Mouse (Mus musculus): ENCODE measurements around the gene Sap30l. TPM values are rescaled to one million over a fixed set of nuclear protein-coding genes. Genes with fewer than 3 reads are reported as not detected.

Gene Sap30l
- polyA plus RNA-seq (2012; rRNA removed), result 16.5 and 24.1 TPM in 2 replicates

DNA sequence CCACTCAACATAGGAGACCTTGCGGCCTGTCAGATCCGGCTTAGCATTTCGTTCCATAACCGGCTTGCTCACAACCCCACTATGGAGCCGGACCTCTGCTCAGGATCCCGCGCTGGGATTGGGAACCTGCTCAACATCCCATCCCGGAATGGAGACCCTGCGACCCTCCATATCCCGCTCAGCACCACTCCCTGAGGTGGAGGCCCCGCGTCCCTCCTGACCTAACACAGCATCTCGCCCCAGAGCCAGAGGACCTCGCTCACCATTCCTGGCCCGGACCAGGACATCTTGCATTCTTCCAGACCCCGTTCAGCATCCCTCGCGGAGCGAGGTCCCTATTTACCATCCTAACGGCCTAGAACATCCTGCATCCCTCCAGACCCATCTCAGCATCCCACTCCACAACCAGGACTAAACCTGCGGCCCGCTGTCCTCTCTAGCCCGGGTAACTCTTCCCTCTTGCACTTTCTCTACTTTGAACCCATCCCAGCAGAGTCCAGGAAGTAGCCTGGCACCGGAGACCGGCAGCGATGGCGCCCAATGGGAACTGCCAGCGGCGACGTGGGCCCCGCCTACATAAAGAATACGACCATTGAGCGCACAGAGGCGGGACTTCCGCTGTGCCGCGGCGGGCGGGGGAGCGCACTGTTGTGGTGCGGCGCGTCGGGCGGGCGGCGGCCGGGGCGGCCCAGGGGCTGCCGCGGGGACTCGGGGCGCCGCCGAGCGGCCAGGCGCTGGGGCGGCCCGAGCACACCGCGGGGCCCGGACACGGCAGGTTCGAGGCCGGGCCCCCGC lies at the start of gene Sap30l:
TSS of gene Sap30l (plus strand) at position 667 of the 795 bp plus-strand sequence.
- Histone ChIP-seq H3K27me3 (ENCODE audit: control insufficient read depth, insufficient read depth, low read length) (peaks cover 2% of the 10 kb centered on the region; the same call in 1 of the 2 replicates), H3K4me1 (ENCODE audit: control insufficient read depth, insufficient read depth, insufficient read length) (peaks cover 15% of the 10 kb centered on the region; the same call in 1 of the 2 replicates), H3K4me3 (ENCODE audit: extremely low read depth, insufficient read depth, insufficient read length) (peak within 1 kb of the TSS; percentile 96), H3K36me3 (ENCODE audit: control insufficient read depth, insufficient read depth, low read length) (no peaks in the 10 kb centered on the region), H3K27ac (ENCODE audit: insufficient read depth, low read length) (peak within 1 kb of the TSS; percentile 65)
- DNase-seq (ENCODE audit: low read depth in 1 of 2, low spot score in 2 of 2), result peak; percentile 84 to 98
- TF ChIP-seq POLR2A (IDR thresholded peaks at IDR 0.05; ENCODE audit: low read depth, low read length), result peak; percentile 85
- no peak for TF ChIP-seq CTCF (IDR thresholded peaks at IDR 0.05; ENCODE audit: extremely low read depth, insufficient read depth, insufficient read length, insufficient replicate concordance)
- WGBS, result 1% methylated on average over 65 of the region's 66 CpGs

DNA sequence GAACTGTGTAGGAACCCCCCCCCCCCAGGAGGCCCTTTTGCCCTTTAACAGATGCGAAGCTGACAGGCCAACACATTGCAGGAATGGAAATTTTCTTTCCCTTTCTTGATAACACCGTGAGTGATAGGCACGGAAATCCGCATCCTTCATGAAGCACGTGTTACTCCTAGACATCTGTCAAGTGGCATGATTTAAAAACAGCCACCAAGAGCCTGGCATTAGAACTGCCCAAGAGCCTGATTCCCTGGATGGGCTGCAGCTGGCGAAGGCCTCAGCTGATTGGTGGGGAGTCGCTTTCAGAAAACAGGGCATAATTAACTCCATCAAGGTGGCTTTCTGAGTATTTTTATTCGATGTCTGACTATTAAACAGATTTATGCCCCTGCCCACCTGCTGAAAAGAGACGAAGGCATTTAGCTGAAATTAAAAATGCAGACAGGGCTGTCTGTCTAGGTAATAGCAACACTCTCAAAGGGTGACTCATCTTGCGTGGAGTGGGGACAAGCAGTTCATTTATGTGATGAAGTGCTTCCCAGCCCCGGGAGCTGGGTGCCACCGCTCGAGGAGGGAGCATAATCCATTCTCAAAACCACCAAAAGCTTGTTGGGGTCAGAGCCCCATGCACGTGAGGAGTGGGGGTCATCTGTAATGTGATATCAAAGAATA lies 47.8 kb upstream of the Sap30l start:
- Histone ChIP-seq H3K4me3 (ENCODE audit: extremely low read depth, insufficient read depth, insufficient read length) (no peak overlapping the region), H3K4me1 (ENCODE audit: control insufficient read depth, insufficient read depth, insufficient read length) (no peaks in the 10 kb centered on the region), H3K27ac (ENCODE audit: insufficient read depth, low read length) (no peak overlapping the region), H3K27me3 (ENCODE audit: control insufficient read depth, insufficient read depth, low read length) (no peaks in the 10 kb centered on the region), H3K36me3 (ENCODE audit: control insufficient read depth, insufficient read depth, low read length) (no peaks in the 10 kb centered on the region)
- TF ChIP-seq POLR2A (IDR thresholded peaks at IDR 0.05; ENCODE audit: low read depth, low read length) (no peak), CTCF (IDR thresholded peaks at IDR 0.05; ENCODE audit: extremely low read depth, insufficient read depth, insufficient read length, insufficient replicate concordance) (no peak)
- no peak for DNase-seq (ENCODE audit: low read depth in 1 of 2, low spot score in 2 of 2)
- WGBS, result 94% methylated on average over 14 of the region's 14 CpGs

DNA sequence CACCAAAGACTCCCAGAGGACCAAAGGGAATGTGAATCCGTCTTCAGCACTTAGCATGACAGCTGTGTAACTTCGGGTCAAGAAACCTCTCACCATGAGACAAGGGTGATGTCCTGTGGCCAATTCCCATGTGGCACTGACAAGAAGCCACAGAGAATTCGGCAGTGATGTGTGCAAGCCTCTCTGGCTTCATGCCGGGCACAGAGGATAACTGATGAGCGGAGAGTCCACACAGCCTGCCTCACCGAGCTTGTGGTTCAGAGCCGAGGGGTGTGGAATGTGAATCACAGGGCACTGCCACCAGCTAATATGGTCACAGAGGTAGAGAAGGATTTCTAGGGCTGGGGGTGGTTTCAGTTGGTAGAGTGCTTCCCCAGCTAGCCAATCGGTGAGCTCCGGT lies 42.8 kb upstream of the Sap30l start:
- Histone ChIP-seq H3K4me3 (ENCODE audit: extremely low read depth, insufficient read depth, insufficient read length) (no peak overlapping the region), H3K4me1 (ENCODE audit: control insufficient read depth, insufficient read depth, insufficient read length) (no peaks in the 10 kb centered on the region), H3K27me3 (ENCODE audit: control insufficient read depth, insufficient read depth, low read length) (no peaks in the 10 kb centered on the region), H3K27ac (ENCODE audit: insufficient read depth, low read length) (no peak overlapping the region), H3K36me3 (ENCODE audit: control insufficient read depth, insufficient read depth, low read length) (no peaks in the 10 kb centered on the region)
- no peak for DNase-seq (ENCODE audit: low read depth in 1 of 2, low spot score in 2 of 2)
- TF ChIP-seq POLR2A (IDR thresholded peaks at IDR 0.05; ENCODE audit: low read depth, low read length), result no peak
- no peak for TF ChIP-seq CTCF (IDR thresholded peaks at IDR 0.05; ENCODE audit: extremely low read depth, insufficient read depth, insufficient read length, insufficient replicate concordance)
- WGBS, result 57% methylated on average over 9 of the region's 9 CpGs

DNA sequence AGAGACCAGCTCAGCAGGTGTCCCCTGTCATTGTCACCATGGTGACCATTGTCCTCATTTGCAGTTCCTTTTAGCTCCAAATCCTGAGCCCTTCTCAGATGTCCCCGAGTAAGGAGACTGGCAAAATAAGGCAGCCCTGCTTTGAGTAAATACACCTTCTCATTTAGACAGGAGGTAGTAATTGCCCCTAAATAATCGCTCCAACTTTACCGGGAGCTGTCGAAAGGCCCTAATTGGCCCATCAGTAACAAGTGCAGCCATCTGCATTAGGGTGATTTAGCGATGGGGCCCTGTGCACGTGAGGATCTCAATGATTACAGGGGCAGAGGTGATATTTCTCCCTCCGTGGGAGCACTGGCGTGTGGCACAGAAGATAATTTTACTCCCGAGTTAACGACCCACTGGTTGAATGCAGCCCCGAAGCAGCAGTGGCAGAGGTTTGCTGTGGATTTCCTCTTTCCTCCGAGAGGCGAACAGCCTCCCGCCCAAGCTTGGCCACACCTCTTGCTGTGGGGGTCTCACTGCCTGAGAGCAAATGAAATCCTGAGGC lies 40.9 kb upstream of the Sap30l start:
- Histone ChIP-seq H3K27me3 (ENCODE audit: control insufficient read depth, insufficient read depth, low read length) (no peaks in the 10 kb centered on the region), H3K36me3 (ENCODE audit: control insufficient read depth, insufficient read depth, low read length) (peaks cover 5% of the 10 kb centered on the region), H3K4me3 (ENCODE audit: extremely low read depth, insufficient read depth, insufficient read length) (no peak overlapping the region), H3K27ac (ENCODE audit: insufficient read depth, low read length) (no peak overlapping the region), H3K4me1 (ENCODE audit: control insufficient read depth, insufficient read depth, insufficient read length) (no peaks in the 10 kb centered on the region)
- DNase-seq (ENCODE audit: low read depth in 1 of 2, low spot score in 2 of 2), result no peak
- WGBS, result 32% methylated on average over 14 of the region's 14 CpGs
- no peak for TF ChIP-seq POLR2A (IDR thresholded peaks at IDR 0.05; ENCODE audit: low read depth, low read length)
- TF ChIP-seq CTCF (IDR thresholded peaks at IDR 0.05; ENCODE audit: extremely low read depth, insufficient read depth, insufficient read length, insufficient replicate concordance), result no peak

DNA sequence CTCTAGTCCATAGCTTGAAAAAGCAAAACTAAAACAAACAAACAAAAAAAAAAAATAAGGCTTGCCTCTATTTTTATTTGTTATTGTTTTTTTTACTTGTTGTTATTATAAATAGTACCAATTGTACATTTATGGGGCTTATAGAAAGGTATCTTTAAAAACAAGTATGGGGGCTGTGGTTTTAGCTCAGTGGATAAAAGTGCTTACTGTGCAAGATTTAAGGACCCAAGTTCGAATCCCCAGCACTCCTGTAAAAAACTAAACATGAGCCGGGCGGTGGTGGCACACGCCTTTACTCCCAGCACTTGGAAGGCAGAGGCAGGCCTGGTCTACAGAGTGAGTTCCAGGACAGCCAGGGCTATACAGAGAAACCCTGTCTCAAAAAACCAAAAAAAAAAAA lies 40.1 kb upstream of the Sap30l start:
- Histone ChIP-seq H3K36me3 (ENCODE audit: control insufficient read depth, insufficient read depth, low read length) (peaks cover 5% of the 10 kb centered on the region), H3K4me3 (ENCODE audit: extremely low read depth, insufficient read depth, insufficient read length) (no peak overlapping the region), H3K27ac (ENCODE audit: insufficient read depth, low read length) (no peak overlapping the region), H3K4me1 (ENCODE audit: control insufficient read depth, insufficient read depth, insufficient read length) (no peaks in the 10 kb centered on the region), H3K27me3 (ENCODE audit: control insufficient read depth, insufficient read depth, low read length) (no peaks in the 10 kb centered on the region)
- no peak for DNase-seq (ENCODE audit: low read depth in 1 of 2, low spot score in 2 of 2)
- TF ChIP-seq CTCF (IDR thresholded peaks at IDR 0.05; ENCODE audit: extremely low read depth, insufficient read depth, insufficient read length, insufficient replicate concordance) (no peak), POLR2A (IDR thresholded peaks at IDR 0.05; ENCODE audit: low read depth, low read length) (no peak)
- 97% methylated on average over 4 of the region's 4 CpGs for WGBS

DNA sequence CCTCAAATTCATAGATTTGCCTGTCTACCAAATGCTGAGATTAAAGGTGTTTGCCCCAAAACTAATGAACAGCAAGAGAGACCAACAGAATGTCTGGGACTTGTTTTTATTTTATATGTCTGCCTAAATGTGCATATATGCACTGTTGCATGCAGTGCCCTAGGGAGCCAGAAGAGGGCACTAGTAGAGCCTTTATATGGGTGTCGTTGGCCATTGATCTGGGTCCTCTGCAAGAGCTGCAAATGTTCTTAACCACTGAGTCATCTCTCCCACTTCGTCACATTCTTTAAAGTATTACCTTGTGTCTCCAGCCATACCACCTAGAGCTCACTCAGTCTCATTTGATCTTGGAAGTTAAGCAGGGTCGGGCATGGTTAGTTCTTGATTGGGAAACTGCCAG lies 37.3 kb upstream of the Sap30l start:
- H3K27me3 ChIP-seq (ENCODE audit: control insufficient read depth, insufficient read depth, low read length), result no peaks in the 10 kb centered on the region
- no peak for DNase-seq (ENCODE audit: low read depth in 1 of 2, low spot score in 2 of 2)
- no peaks in the 10 kb centered on the region for H3K4me1 ChIP-seq (ENCODE audit: control insufficient read depth, insufficient read depth, insufficient read length)
- no peak overlapping the region for H3K27ac ChIP-seq (ENCODE audit: insufficient read depth, low read length)
- H3K4me3 ChIP-seq (ENCODE audit: extremely low read depth, insufficient read depth, insufficient read length), result no peak overlapping the region
- WGBS, result 94% methylated on average over 3 of the region's 3 CpGs
- H3K36me3 ChIP-seq (ENCODE audit: control insufficient read depth, insufficient read depth, low read length), result peaks cover 10% of the 10 kb centered on the region
- TF ChIP-seq POLR2A (IDR thresholded peaks at IDR 0.05; ENCODE audit: low read depth, low read length) (no peak), CTCF (IDR thresholded peaks at IDR 0.05; ENCODE audit: extremely low read depth, insufficient read depth, insufficient read length, insufficient replicate concordance) (no peak)
